7 mouse cellular contexts compared by ENCODE assay signal in genomic region chr5:127336048-127336907, GRCm38 (mm10).
A peak's percentile ranks its signal among the peaks of the same experiment; 100 is the strongest.
DNase-seq lines count a peak whose midpoint lies in the region; ATAC-seq and TF ChIP-seq lines count a peak whose summit lies in the region.

No protein-coding gene starts in this region.

- TF ChIP-seq POLR2A in brain, embryonic 14.5 days (IDR thresholded peaks at IDR 0.05; ENCODE audit: borderline replicate concordance, extremely low read depth, insufficient read depth, insufficient read length, poor library complexity, severe bottlenecking), result no peak

- no peak overlapping the region for H3K27ac ChIP-seq in forebrain, postnatal 0 days (ENCODE audit: low read depth, low read length)
- H3K27ac ChIP-seq in hindbrain, embryonic 13.5 days, result peak overlapping the region; percentile 69
- H3K27ac ChIP-seq in limb, embryonic 15.5 days, result no peak overlapping the region

- H3K4me2 ChIP-seq in forebrain, postnatal 0 days (ENCODE audit: low read depth), result peak overlapping the region; percentile 28
- H3K4me2 ChIP-seq in hindbrain, embryonic 13.5 days, result peak overlapping the region; percentile 36
- H3K4me2 ChIP-seq in limb, embryonic 15.5 days, result peak overlapping the region; percentile 25

- 2% methylated on average over 15 of the region's 15 CpGs for WGBS in forebrain, postnatal 0 days
- WGBS in hindbrain, embryonic 13.5 days, result 4% methylated on average over 15 of the region's 15 CpGs
- 3% methylated on average over 15 of the region's 15 CpGs for WGBS in limb, embryonic 15.5 days

- DNase-seq in adrenal gland, postnatal 10 days, result peak; percentile 35
- peak; percentile 92 for DNase-seq in brain, embryonic 14.5 days (ENCODE audit: low read depth)
- peak; percentile 64 for DNase-seq in forebrain, postnatal 0 days
- peak; percentile 88 for DNase-seq in retina, postnatal 1 day
- no peak for DNase-seq in spleen, postnatal 14 days (ENCODE audit: low spot score in 2 of 2)

- TF ChIP-seq CTCF in brain, embryonic 14.5 days (IDR thresholded peaks at IDR 0.05; ENCODE audit: borderline replicate concordance, extremely low read depth, insufficient read depth, insufficient read length), result no peak
- no peak for TF ChIP-seq CTCF in forebrain, postnatal 0 days (IDR thresholded peaks at IDR 0.05; ENCODE audit: low read depth)

- no peaks in the 10 kb centered on the region for H3K9me3 ChIP-seq in forebrain, postnatal 0 days (ENCODE audit: low read length)
- H3K9me3 ChIP-seq in hindbrain, embryonic 13.5 days, result no peaks in the 10 kb centered on the region
- no peaks in the 10 kb centered on the region for H3K9me3 ChIP-seq in limb, embryonic 15.5 days

- H3K36me3 ChIP-seq in forebrain, postnatal 0 days (ENCODE audit: insufficient read depth), result no peaks in the 10 kb centered on the region
- H3K36me3 ChIP-seq in hindbrain, embryonic 13.5 days, result no peaks in the 10 kb centered on the region
- H3K36me3 ChIP-seq in limb, embryonic 15.5 days, result no peaks in the 10 kb centered on the region

- peak; percentile 85 for ATAC-seq in forebrain, postnatal 0 days
- peak; percentile 55; the same call in 1 of the 2 replicates for ATAC-seq in hindbrain, embryonic 13.5 days (ENCODE audit: low FRiP score)
- ATAC-seq in limb, embryonic 15.5 days (ENCODE audit: insufficient number of reproducible peaks, low FRiP score, low TSS enrichment, low read depth), result 0 out of 2 replicates have a peak, but pooled peaks have one; percentile 11

- no peak overlapping the region for H3K9ac ChIP-seq in forebrain, postnatal 0 days
- H3K9ac ChIP-seq in hindbrain, embryonic 13.5 days, result no peak overlapping the region
- no peak overlapping the region for H3K9ac ChIP-seq in limb, embryonic 15.5 days

- H3K4me1 ChIP-seq in forebrain, postnatal 0 days (ENCODE audit: insufficient read depth), result peaks cover 10% of the 10 kb centered on the region; the same call in 1 of the 2 replicates
- peaks cover 40% of the 10 kb centered on the region for H3K4me1 ChIP-seq in hindbrain, embryonic 13.5 days (replicated peaks)
- H3K4me1 ChIP-seq in limb, embryonic 15.5 days, result peaks cover 23% of the 10 kb centered on the region

- H3K27me3 ChIP-seq in forebrain, postnatal 0 days (ENCODE audit: insufficient read depth, low read length), result no peaks in the 10 kb centered on the region
- peaks cover 5% of the 10 kb centered on the region; the same call in 1 of the 2 replicates for H3K27me3 ChIP-seq in hindbrain, embryonic 13.5 days
- no peaks in the 10 kb centered on the region for H3K27me3 ChIP-seq in limb, embryonic 15.5 days

- no peak overlapping the region for H3K4me3 ChIP-seq in forebrain, postnatal 0 days (ENCODE audit: low read depth, low read length)
- H3K4me3 ChIP-seq in hindbrain, embryonic 13.5 days, result no peak overlapping the region
- H3K4me3 ChIP-seq in limb, embryonic 15.5 days, result no peak overlapping the region

Comparison
In these comparisons a context has a peak if more than half of its experiments do, and no peak if none do; other contexts are left out.
1. DNase-seq: peak in adrenal gland, postnatal 10 days (single experiment), brain, embryonic 14.5 days (single experiment), forebrain, postnatal 0 days (single experiment) and retina, postnatal 1 day (single experiment); none in spleen, postnatal 14 days (0 of 2).
2. ATAC-seq: peak in every context shown above with its lines; median percentile 85 in forebrain, postnatal 0 days; 55 in hindbrain, embryonic 13.5 days; 11 in limb, embryonic 15.5 days.
3. Peak in every context shown above with its lines, with median percentiles within 50 percentile points of each other: H3K4me2 ChIP-seq.